Mouse (Mus musculus) right cerebral cortex, adult 18-20 months (tissue): ENCODE measurements at regions not wholly inside any gene's neighbourhood (a gene's known extent, or its start where the extent isn't known, plus 50 kb on each side); places are given as distances from the start of the nearest gene placed in this dataset.
"Not testable (repeated sequence)": the region's sequence is repeated elsewhere in the genome, so short reads cannot be mapped to it uniquely, and the experiment has no call there.

Experiments
- DNase-seq: peaks from one replicate; pipeline ENCODE4 v3.0.0; 2022; ENCODE audit warnings: mixed read lengths

- DNase-seq: no peak
Observed at GRCm38 (mm10) chr9:13105426-13105825, 140.2 kb downstream of the Jrkl start.

DNA sequence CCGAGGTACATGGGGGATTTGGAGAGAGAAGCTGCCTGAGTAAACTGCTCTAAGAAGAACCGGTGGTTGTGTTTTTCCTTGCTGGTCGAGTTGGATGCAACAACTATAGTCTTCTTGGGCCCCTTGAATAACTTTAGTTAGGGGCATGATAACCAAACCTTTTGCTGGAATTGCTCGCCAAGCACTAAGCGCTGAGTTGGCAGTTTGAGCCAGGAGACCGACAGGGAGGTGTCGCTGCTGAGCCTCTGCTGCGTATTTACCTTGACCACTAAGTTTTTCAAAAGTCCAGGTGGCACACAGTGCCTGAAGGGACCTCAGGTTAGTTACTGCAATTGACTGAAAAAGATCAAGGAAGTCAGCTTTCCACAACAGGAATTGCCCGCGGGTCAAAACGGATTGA lies 162.0 kb downstream of the Jrkl start:
- DNase-seq: no peak

- no peak for DNase-seq
Observed at GRCm38 (mm10) chr9:13049079-13049478, 196.6 kb downstream of the Jrkl start.

GRCm38 (mm10) chr9:13019025-13019424 lies 226.6 kb downstream of the Jrkl start:
- DNase-seq: no peak

- DNase-seq: not testable (repeated sequence)
Observed at GRCm38 (mm10) chr9:12983209-12983608, 262.4 kb downstream of the Jrkl start.

DNA sequence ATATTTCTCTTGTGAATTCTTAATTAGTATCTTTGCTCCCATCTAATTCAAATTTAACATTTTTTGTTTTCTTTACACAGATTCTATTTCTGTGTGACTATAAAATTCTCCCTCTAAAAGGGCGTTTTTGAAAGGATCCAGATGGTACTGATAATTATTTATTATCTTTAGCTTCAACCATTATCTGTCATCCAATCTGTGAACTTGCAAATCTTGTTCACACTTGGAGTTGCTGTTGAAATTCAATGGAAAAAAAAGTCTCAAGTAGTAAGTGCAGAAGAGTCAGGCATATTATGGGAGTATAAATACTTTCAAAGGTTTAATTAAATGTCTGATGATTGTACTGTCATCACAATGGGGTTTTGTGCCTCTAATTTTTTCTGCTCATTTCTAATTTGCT lies 272.6 kb downstream of the Jrkl start:
- DNase-seq: no peak

GRCm38 (mm10) chr9:12960337-12960736 lies 285.3 kb downstream of the Jrkl start:
- DNase-seq: no peak

DNA sequence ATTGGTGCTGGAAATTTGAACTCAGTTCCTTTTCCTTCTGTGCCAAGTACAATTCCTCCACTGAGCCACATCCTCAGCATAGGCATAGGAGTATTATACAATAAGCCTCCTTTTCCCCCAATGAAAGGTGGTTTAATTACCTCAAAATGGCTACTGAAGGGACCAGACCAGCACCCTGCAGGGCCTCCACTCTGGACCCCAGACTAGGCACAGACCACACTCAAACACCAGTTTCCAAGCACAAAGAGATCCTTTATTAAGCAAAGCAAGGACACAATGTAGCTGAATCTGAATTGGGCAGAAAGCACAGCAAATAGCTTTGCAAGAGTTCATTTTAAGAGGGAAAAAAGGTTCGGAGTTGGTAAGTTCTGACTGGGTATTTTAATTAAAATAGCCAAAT lies 299.5 kb downstream of the Jrkl start:
- no peak for DNase-seq

- no peak for DNase-seq
Observed at GRCm38 (mm10) chr9:12945476-12945875, 300.2 kb downstream of the Jrkl start.

- DNase-seq: no peak
Observed at GRCm38 (mm10) chr9:12945037-12945436, 300.6 kb downstream of the Jrkl start.

DNA sequence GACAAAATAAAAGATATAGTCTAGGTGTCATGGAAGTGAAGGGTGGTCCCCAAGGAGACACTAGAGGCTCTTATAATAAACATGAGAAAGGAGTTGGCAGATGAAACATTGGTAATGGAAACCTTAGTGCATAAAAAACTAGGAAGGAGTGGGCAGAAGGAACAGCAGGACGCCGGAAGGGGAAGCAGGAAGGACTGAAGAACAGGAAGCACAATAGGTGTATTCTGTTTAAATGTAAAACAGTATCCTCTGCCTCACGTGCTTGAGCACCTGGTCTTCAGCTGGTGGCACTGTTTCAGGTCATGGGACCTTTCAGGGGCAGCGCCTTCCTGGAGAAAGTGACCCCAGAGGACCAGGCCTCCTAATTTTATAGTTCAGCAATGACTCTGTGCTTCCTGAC lies 310.6 kb downstream of the Jrkl start:
- no peak for DNase-seq

DNA sequence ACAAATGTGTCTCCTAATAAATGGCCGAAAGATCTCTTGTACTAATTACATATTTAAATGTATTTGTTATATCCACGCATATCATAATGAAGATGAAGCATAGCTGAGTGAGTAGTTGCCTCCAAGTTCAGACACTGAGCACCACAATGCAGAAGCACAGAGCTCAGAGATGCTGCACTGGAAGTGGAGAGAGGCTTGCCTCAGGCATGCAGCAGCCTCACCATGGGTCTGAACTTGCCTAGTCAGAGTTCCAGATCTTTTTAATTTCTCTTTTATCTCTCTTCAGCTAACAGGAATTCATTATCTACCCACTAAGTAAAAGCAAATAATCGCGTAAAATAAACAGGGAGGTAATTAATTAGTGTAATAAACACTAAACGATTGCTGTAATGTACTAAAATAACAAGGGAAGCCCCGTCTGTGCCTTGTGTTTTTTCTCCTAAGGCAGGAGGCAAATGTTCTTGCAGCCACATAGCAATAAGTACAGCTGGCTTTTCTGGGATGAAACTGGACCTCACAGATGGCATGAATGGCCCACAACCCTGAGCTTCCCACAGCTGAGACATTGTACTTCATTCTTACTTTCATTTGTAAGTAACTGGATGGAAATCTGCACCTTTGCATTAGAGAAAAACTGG lies 320.0 kb downstream of the Jrkl start:
- DNase-seq: no peak

DNA sequence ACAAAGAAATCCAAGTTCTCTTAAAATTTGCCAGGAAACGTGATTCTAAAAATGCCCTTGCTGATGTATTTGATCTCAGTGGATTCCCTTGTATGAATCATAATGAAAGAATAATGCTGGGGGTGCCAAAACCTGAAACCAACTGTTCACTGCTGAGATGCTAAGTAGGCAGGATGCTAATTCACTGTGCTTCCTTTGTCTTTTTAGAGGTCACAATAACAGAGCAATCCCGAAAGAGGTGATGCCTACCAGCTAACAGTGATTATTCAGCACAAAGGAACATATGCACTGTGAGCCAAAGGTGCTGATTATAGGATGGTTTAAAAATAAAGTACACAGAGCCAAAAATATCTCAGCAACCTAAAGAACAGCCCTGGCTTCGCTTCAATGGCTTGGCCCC lies 344.9 kb downstream of the Jrkl start:
- peak; percentile 2 for DNase-seq

DNA sequence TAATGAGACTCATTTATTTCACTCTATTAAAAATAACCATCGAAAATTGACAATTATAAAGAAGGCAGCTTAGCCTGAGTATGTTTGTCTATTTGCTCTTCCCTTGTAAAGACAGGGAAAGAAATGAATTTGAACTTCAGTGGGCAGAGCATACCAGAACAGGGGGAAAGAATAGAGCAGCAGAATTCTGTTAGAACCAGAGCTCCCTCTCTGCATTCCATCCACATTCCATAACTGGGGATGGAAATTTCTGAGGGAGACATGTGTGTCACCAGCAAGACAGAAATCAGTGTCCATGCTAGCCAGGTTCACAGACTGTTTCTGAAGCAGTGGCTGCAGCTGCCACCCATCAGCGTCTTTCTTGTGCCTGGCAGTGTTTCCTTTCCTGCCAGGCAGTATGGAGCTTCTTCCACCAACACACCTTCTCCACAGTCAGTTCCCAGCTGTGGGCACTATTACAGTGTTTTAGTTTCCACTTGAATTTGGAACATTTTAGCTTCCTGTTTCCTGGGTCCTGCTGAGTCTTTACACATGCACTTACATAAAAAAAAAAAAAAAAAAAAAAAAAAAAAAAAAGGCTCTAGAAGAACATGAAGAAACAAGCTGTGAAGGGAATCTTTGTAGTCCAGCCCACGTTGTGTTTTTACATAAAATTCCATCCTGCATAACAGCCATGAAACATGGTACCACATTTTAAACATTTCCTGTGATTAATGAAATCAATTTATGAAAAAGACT lies 365.7 kb downstream of the Jrkl start:
- no peak for DNase-seq

DNA sequence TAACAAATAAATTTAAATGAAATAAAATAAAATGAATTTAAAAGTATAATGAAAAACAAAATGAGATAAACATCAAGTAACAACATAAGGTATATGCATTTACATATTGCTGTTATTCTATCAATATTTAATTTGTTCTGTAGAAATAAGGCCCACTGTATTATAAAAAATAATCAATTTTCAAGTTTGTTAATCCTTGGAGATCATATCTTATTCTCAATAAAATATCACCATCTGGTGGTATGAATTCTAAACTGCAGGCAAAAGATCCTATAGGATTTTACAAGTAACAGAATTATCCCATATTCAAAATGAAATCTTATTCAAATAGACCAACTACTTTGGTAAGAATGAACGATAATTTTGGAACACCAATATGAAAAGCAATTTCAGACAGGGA lies 369.1 kb downstream of the Jrkl start:
- DNase-seq: no peak

- no peak for DNase-seq
Observed at GRCm38 (mm10) chr9:12870941-12871340, 374.7 kb downstream of the Jrkl start.
